Mouse (Mus musculus): ENCODE data around the gene Gm21319. TPM values are rescaled to one million over a fixed set of nuclear protein-coding genes. Genes with fewer than 3 reads are reported as not detected.
"Not testable (repeated sequence)": the region's sequence is repeated elsewhere in the genome, so short reads cannot be mapped to it uniquely, and the experiment has no call there.

Gene Gm21319
- not detected for total RNA-seq (2021)
- long read RNA-seq, experiment 1 = 0 reads
- long read RNA-seq, experiment 2 = 0 reads

DNA sequence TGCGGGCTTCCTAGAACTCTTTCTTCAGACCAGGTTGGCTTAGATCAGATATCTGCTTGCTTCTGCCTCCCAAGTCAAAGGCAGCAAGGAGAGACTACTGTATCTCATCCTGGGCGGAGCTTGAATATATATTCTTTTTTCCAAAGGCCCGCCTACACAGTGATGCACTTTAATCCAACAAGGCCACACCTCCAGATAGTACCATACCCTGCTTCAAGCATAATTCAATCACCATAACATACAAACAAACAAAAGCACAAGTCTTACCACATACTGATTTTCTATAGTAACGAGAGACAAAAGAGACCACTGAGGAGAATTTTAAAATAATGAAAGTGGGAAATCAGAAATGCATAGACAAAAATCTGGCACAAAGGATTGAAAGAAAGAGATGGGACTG, at the start of gene Gm21319:
Gene Gm21319, minus strand, starts transcription at position 101 of the 400 bp plus-strand sequence.
- DNase-seq = not testable (repeated sequence)

DNA sequence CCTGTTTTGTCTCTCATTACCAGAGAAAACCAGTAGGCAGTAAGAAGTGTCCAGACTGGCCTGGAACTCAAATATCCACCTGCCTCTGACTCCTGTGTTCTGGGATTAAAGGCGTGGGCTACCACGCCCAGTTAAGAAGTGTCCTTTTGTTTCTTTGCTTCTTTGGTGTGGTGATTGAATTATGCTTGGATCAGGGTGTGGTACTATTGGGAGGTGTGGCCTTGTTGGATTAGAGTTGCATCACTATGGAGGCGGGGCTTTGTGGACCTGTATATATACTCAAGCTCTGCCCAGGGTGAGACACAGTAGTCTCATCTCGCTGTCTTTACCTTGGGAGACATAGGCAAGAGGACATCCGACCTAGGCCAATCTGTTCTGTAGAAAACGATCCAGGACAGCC, 40.7 kb upstream of the Gm21319 start, which contains the start of gene BB287469:
Gene BB287469, plus strand, starts transcription at position 301 of the 400 bp plus-strand sequence.
- not testable (repeated sequence) for DNase-seq

DNA sequence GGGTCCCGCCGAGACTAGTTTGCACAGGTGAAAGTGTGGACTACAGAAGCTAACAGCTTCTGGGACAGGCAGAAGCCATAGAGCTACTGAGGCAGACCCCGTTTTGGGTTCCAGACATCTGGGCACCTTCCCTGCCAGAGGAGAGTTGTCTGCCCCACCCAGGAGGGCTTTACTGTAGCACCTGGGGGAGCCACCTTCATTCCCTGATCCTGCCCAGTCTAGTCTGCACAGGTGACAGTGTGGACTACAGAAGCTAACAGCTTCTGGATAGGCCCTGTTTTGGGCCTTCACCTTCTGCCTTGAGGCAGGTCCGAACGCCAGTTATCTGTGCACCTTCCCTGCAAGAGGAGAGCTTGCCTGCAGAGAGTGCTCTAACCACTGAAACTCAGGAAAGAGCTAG, 22.4 kb upstream of the Gm21319 start:
- not testable (repeated sequence) for DNase-seq

DNA sequence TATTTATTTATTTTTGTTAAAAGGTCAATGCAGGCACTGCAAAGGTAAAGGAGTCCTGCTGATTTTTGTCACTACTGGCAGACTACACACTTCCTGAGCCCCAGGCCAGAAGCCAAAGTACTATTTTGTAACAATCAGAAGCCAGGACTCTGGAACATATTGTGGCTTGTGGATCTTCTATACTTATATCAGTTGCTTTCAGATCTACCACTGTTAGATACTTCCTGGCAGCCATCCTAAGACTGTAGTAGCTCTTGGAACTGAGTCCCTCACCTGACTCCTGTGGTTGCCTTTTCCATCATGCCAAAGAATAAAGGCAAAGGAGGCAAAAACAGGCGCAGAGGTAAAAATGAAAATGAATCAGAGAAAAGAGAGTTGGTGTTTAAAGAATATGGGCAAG, 19.7 kb upstream of the Gm21319 start, which contains the start of gene Gm21936:
Gene Gm21936, plus strand, starts transcription at position 301 of the 400 bp plus-strand sequence.
- not testable (repeated sequence) for DNase-seq

Other genes starting within 250 kb of the Gm21319 start
- gene Oog1, start 173.1 kb downstream of the Gm21319 start, total RNA-seq (2021) = not detected
- not detected for gene Gm4027, start 156.9 kb downstream of the Gm21319 start, total RNA-seq (2021)
- gene Gm16381, start 131.1 kb downstream of the Gm21319 start, total RNA-seq (2021) = not detected
- gene Gm21936, start 19.8 kb upstream of the Gm21319 start, total RNA-seq (2021) = not detected
- not detected for gene BB287469, start 40.8 kb upstream of the Gm21319 start, total RNA-seq (2021)
- not detected for gene Gm2001, start 66.6 kb upstream of the Gm21319 start, total RNA-seq (2021)
- not detected for gene Gm2016, start 98.3 kb upstream of the Gm21319 start, total RNA-seq (2021)
- not detected for gene Gm2022, start 119.6 kb upstream of the Gm21319 start, total RNA-seq (2021)
- gene Gm2035, start 144.1 kb upstream of the Gm21319 start, total RNA-seq (2021) = not detected
- gene Gm2042, start 178.3 kb upstream of the Gm21319 start, total RNA-seq (2021) = not detected
- gene Gm2075, start 236.1 kb upstream of the Gm21319 start, total RNA-seq (2021) = not detected
- not detected for gene Gm6803, start 243.0 kb upstream of the Gm21319 start, total RNA-seq (2021)